Mouse (Mus musculus): ENCODE data around the gene Chit1. TPM values are rescaled to one million over a fixed set of nuclear protein-coding genes. Genes with fewer than 3 reads are reported as not detected.

The Chit1 gene
- total RNA-seq, 2 experiments from 2014 or later = not detected

GRCm38 (mm10) chr1:134078802-134079476, 32.1 kb upstream of the Chit1 start, which contains the start of gene Btg2:
TSS of gene Btg2 (minus strand) at chr1:134079120.
- intact Hi-C loops (cut with DNase I) = loop anchor here (1.0 kb wide), 2 partner anchors 14 to 20 kb away; no protein-coding TSS in a partner anchor
- DNase-seq = peak; percentile 97 to 98

- intact Hi-C loops (cut with DNase I) = loop anchor here (1.0 kb wide), 2 partner anchors 14 to 20 kb away; no protein-coding TSS in a partner anchor
- peak; percentile 72 to 76 for DNase-seq
These were observed 31.4 kb upstream of the Chit1 start for GRCm38 (mm10) chr1:134079477-134080163.

GRCm38 (mm10) chr1:134080406-134080805, 30.6 kb upstream of the Chit1 start:
- intact Hi-C loops (cut with DNase I) = no loop called here
- DNase-seq = no peak

- DNase-seq = no peak
- intact Hi-C loops (cut with DNase I) = no loop called here
These were observed 30.1 kb upstream of the Chit1 start for GRCm38 (mm10) chr1:134080881-134081450.

- intact Hi-C loops (cut with DNase I) = no loop called here
- peak; percentile 87 to 90 for DNase-seq
These were observed 28.0 kb upstream of the Chit1 start for GRCm38 (mm10) chr1:134082987-134083516.

GRCm38 (mm10) chr1:134083676-134084075, 27.4 kb upstream of the Chit1 start:
- intact Hi-C loops (cut with DNase I) = no loop called here
- no peak for DNase-seq

GRCm38 (mm10) chr1:134084128-134084527, 26.9 kb upstream of the Chit1 start:
- DNase-seq = no peak

GRCm38 (mm10) chr1:134086017-134086416, 25.0 kb upstream of the Chit1 start:
- intact Hi-C loops (cut with DNase I) = no loop called here
- DNase-seq = no peak

More at GRCm38 (mm10) chr1:134084128-134084527, 26.9 kb upstream of the Chit1 start:
- intact Hi-C loops (cut with DNase I) = no loop called here

GRCm38 (mm10) chr1:134086811-134087398, 24.1 kb upstream of the Chit1 start:
- intact Hi-C loops (cut with DNase I) = no loop called here
- DNase-seq = peak; percentile 68 to 69

- DNase-seq = no peak
- intact Hi-C loops (cut with DNase I) = no loop called here
These were observed 22.0 kb upstream of the Chit1 start for GRCm38 (mm10) chr1:134089074-134089473.

- DNase-seq = no peak
- intact Hi-C loops (cut with DNase I) = no loop called here
These were observed 19.2 kb upstream of the Chit1 start for GRCm38 (mm10) chr1:134091851-134092250.

- intact Hi-C loops (cut with DNase I) = no loop called here
- no peak for DNase-seq
These were observed 18.7 kb upstream of the Chit1 start for GRCm38 (mm10) chr1:134092368-134092767.

GRCm38 (mm10) chr1:134092852-134093770, 17.9 kb upstream of the Chit1 start:
- intact Hi-C loops (cut with DNase I) = loop anchor here (1.0 kb wide), 1 partner anchor 14 kb away; the partner anchor contains the start of gene Btg2
- DNase-seq = peak; percentile 95 to 96

- no peak for DNase-seq
- intact Hi-C loops (cut with DNase I) = loop anchor here (1.0 kb wide), 1 partner anchor 15 kb away; the partner anchor contains the start of gene Btg2
These were observed 17.1 kb upstream of the Chit1 start for GRCm38 (mm10) chr1:134093771-134094526.

GRCm38 (mm10) chr1:134095033-134095612, 15.9 kb upstream of the Chit1 start:
- no peak for DNase-seq

GRCm38 (mm10) chr1:134095721-134096120, 15.3 kb upstream of the Chit1 start:
- intact Hi-C loops (cut with DNase I) = no loop called here
- DNase-seq = no peak

More at GRCm38 (mm10) chr1:134095033-134095612, 15.9 kb upstream of the Chit1 start:
- intact Hi-C loops (cut with DNase I) = no loop called here

- intact Hi-C loops (cut with DNase I) = no loop called here
- peak; percentile 56 to 75 for DNase-seq
These were observed 14.6 kb upstream of the Chit1 start for GRCm38 (mm10) chr1:134096264-134096934.
